Mouse (Mus musculus) macrophage (primary cell): ENCODE measurements around the gene Gm17268. TPM values are rescaled to one million over a fixed set of nuclear protein-coding genes. Genes with fewer than 3 reads are reported as not detected.

Experiments
- H3K27ac ChIP-seq: fragments of 350-480 bp; formaldehyde crosslinking; 2 replicates; pipeline ENCODE4 v1.9.0; 2021
- H3K36me3 ChIP-seq: fragments of 350-480 bp; formaldehyde crosslinking; 2 replicates; pipeline ENCODE4 v1.9.0; 2021; ENCODE audit errors: inconsistent target
- H3K4me3 ChIP-seq: fragments of 350-480 bp; formaldehyde crosslinking; 2 replicates; pipeline ENCODE4 v1.9.0; 2021; ENCODE audit errors: inconsistent target
- H3K79me2 ChIP-seq: fragments of 350-480 bp; formaldehyde crosslinking; 2 replicates; pipeline ENCODE4 v1.9.0; 2021; ENCODE audit errors: inconsistent target
- WGBS: methylation state at CpG from one replicate; pipeline ENCODE4 v1.1.7; 2026; ENCODE audit warnings: inconsistent platforms; ENCODE audit not compliant: missing documents; 5-methylcytosine and 5-hydroxymethylcytosine counted together
- polyA plus RNA-seq: library from polyadenylated mRNA; stranded (reverse); fragments of 250-400 nt; gene quantifications from 3 replicates; pipeline ENCODE4 v1.2.4, GENCODE M21; 2018; ENCODE audit warnings: inconsistent platforms
- total RNA-seq, 78 experiments: library from RNA; depleted of rRNA; stranded (reverse); fragments of 250-400 nt; gene quantifications; 1 replicate in 9 of 78; 2 replicates in 24 of 78; 3 replicates in 43 of 78; 4 replicates in 2 of 78; pipeline ENCODE4 v1.2.4; 2018; ENCODE audit warnings: inconsistent platforms in 56 of 78

Gene Gm17268
- total RNA-seq (2018; cell fraction: chromatin; rRNA removed), result not detected
- total RNA-seq (2018; cell fraction: cytosol; rRNA removed), result not detected
- total RNA-seq (2018; cell fraction: nucleus; rRNA removed), result not detected
- not detected in 3 replicates for polyA plus RNA-seq

GRCm38 (mm10) chr11:82038535-82038934 lies at the start of gene Gm17268:
Gene Gm17268 (minus strand): TSS chr11:82038562.
- H3K36me3 ChIP-seq, result no peaks in the 10 kb centered on the region
- H3K79me2 ChIP-seq, result peaks cover 19% of the 10 kb centered on the region
- H3K27ac ChIP-seq, result peak within 1 kb of the TSS; percentile 93
- 0 out of 2 replicates have a peak within 1 kb of the TSS, but pooled peaks have one; percentile 41 for H3K4me3 ChIP-seq
- WGBS, result 31% methylated on average over 2 of the region's 2 CpGs

- Histone ChIP-seq H3K4me3 (no peak overlapping the region), H3K79me2 (no peaks in the 10 kb centered on the region), H3K36me3 (no peaks in the 10 kb centered on the region), H3K27ac (no peak overlapping the region)
- WGBS, result 100% methylated on average over 2 of the region's 3 CpGs
Observed at GRCm38 (mm10) chr11:82084360-82084759, 46.0 kb upstream of the Gm17268 start.

DNA sequence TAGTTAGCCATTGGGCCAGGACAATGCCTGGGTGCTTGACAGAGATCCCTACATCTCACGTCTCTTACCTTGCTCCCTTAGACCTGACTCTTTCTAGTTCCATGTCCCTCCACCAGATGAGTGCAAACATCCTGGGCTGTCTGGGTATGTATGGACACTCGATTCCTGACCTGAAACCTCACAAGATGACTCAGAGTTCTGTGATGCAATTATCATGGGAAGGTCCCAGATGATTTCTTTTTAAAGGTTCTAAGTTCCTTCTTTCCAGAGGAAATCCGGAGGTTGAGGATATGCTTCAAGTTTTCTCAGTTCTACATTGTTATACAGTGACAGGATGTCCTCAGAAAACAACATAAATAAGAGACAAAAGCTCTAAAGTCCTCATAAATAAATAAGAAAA lies 42.5 kb upstream of the Gm17268 start:
- H3K27ac ChIP-seq, result no peak overlapping the region
- WGBS, result 62% methylated on average over 3 of the region's 3 CpGs
- H3K36me3 ChIP-seq, result no peaks in the 10 kb centered on the region
- no peaks in the 10 kb centered on the region for H3K79me2 ChIP-seq
- no peak overlapping the region for H3K4me3 ChIP-seq

GRCm38 (mm10) chr11:82078136-82078730 lies 39.9 kb upstream of the Gm17268 start:
- no peaks in the 10 kb centered on the region for H3K36me3 ChIP-seq
- no peak overlapping the region for H3K27ac ChIP-seq
- no peak overlapping the region for H3K4me3 ChIP-seq
- no peaks in the 10 kb centered on the region for H3K79me2 ChIP-seq

DNA sequence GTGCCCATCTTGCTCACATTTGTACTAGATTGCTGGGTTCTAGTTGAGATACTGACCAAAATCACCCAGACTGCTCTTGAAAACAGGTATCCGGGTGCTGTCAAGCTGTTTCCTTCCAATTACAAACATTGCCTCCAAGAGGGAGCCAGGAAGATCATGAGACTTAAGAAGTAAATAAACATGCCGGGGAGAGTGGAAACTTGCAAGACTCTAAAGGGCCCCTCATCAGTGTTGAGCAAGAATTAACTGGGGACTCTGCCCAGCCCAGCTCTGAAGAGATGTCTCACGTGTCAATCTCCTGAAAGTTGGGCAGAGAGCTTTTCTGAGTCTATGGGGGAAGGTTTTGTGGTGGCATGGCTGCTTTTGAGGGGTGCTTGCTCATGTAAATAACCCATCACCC lies 38.7 kb upstream of the Gm17268 start:
- no peaks in the 10 kb centered on the region for H3K79me2 ChIP-seq
- H3K36me3 ChIP-seq, result no peaks in the 10 kb centered on the region
- H3K4me3 ChIP-seq, result no peak overlapping the region
- WGBS, result 63% methylated on average over 3 of the region's 3 CpGs
- H3K27ac ChIP-seq, result no peak overlapping the region

DNA sequence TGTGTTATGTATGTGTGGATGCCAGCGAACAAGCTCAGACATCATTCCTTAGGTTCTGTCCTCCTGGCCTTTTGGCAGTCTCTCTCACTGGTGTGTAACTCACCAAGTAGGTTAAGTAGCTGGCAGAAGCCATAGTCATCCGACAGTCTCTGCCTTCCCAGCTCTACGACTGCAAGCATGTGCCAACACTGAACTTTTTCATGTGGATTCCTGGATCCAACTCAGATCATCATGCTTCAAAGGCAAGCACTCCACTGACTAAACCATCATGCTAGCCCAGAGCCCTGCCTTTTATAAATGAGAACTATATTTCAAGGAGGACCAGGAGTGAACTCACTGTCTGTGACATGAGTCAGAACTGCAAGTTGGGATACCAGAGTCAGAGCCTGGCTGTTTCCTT lies 35.3 kb upstream of the Gm17268 start:
- Histone ChIP-seq H3K4me3 (no peak overlapping the region), H3K27ac (no peak overlapping the region), H3K36me3 (no peaks in the 10 kb centered on the region), H3K79me2 (no peaks in the 10 kb centered on the region)
- 93% methylated on average over 3 of the region's 3 CpGs for WGBS

DNA sequence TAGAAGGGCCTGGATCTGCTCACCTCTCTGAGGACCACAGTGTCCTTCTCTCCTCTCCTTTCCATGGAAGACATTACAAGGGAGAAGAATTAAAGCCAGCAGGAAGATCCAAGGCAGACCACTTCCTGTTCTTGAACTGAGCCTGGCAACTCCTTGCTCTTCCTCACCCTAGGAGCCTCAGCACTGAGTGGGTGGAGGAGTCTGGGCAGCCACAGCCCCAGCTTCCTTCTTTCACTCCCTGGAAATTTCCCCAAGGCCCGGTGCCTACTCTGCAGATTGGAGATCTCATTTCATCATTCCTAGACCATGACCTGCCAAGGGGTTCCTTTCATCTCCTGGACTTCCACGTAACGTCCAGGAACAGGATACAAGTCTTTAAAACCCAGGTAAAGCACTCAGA lies 34.6 kb upstream of the Gm17268 start:
- Histone ChIP-seq H3K79me2 (no peaks in the 10 kb centered on the region), H3K27ac (peak overlapping the region; percentile 18)
- WGBS, result 72% methylated on average over 3 of the region's 3 CpGs

DNA sequence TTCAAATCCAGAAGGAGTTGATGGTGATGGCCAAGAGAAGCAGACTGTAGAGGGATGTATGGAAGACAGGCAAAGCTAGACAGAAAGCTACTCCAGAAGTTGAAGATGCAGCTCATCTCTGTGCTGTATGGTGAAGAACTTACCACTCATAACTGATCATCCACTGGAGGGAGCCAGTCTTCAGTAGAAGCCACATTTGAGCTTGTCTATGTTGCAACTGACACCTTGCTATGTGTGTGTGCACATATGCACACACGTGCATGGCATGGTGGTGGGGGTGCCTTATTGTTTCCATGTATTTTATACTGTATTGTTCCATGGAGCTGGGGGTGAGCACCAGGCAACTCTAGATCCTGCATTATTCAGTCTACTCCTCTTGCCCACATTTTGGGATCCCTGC lies 34.0 kb upstream of the Gm17268 start:
- no peak overlapping the region for H3K4me3 ChIP-seq
- H3K36me3 ChIP-seq, result no peaks in the 10 kb centered on the region
- peak overlapping the region; percentile 18 for H3K27ac ChIP-seq
- H3K79me2 ChIP-seq, result no peaks in the 10 kb centered on the region
- 71% methylated on average over 1 of the region's 1 CpGs for WGBS

More for the DNA sequence above, 34.6 kb upstream of the Gm17268 start:
- Histone ChIP-seq H3K36me3 (no peaks in the 10 kb centered on the region), H3K4me3 (no peak overlapping the region)

DNA sequence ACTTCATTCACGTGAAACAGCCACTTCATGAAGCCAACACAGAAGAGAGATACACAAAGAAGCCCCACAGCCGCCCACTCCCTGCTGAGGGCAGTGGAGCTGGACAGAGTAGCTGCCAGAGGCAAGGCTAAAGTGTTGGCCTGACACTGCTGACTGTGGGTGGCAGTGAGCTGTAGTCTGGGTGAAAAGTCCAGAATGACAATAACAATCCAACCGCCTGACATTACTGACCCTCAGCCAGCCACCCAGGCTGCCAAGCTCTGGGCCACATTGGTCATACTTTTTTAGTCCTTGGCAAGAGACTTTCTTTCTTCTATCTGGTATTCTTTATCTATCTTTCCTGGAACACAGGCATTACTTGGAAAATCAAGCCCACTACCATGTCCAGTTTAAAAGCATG lies 32.7 kb upstream of the Gm17268 start:
- Histone ChIP-seq H3K4me3 (no peak overlapping the region), H3K79me2 (no peaks in the 10 kb centered on the region), H3K36me3 (no peaks in the 10 kb centered on the region), H3K27ac (no peak overlapping the region)
- WGBS, result 84% methylated on average over 3 of the region's 3 CpGs

DNA sequence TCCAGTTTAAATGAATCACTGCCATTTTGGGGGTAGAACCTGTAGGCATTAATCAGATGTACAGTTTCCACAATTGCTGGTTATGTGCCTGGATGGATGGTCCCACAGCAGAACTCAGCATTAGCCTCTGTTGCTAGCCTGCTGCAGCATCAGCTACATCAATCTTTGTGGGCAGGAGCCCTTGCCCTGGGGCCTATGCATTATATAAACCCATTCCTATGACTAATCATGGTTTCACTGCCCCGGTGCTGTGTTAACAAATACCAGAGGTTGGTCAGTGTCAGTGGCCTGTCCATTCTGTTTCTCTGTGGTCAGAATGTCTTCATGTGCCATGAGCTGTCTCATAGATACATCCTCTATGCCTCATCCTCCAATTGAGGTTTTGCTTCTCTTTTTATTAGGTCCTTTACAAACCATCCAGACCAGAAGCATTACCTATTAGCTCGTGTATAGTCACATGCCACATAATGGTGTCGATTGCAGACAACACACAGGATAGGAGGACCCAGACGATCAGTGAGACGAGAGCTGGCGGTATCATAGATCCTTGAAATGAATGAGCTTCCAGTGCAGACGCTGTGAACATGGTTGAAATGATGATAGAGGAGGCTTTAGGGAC lies 28.7 kb upstream of the Gm17268 start:
- Histone ChIP-seq H3K27ac (no peak overlapping the region), H3K36me3 (no peaks in the 10 kb centered on the region), H3K4me3 (no peak overlapping the region), H3K79me2 (no peaks in the 10 kb centered on the region)
- WGBS, result 86% methylated on average over 7 of the region's 7 CpGs

- Histone ChIP-seq H3K27ac (no peak overlapping the region), H3K79me2 (no peaks in the 10 kb centered on the region), H3K36me3 (no peaks in the 10 kb centered on the region), H3K4me3 (no peak overlapping the region)
- WGBS, result 78% methylated on average over 2 of the region's 2 CpGs
Observed at GRCm38 (mm10) chr11:82063454-82063853, 25.1 kb upstream of the Gm17268 start.

- no peaks in the 10 kb centered on the region for H3K79me2 ChIP-seq
- no peaks in the 10 kb centered on the region for H3K36me3 ChIP-seq
- H3K27ac ChIP-seq, result no peak overlapping the region
- no peak overlapping the region for H3K4me3 ChIP-seq
- WGBS, result 62% methylated on average over 3 of the region's 3 CpGs
Observed at GRCm38 (mm10) chr11:82062226-82062625, 23.9 kb upstream of the Gm17268 start.

- H3K4me3 ChIP-seq, result no peak within 1 kb of the TSS
- WGBS, result 93% methylated on average over 6 of the region's 6 CpGs
- no peaks in the 10 kb centered on the region for H3K79me2 ChIP-seq
- no peaks in the 10 kb centered on the region for H3K36me3 ChIP-seq
- H3K27ac ChIP-seq, result no peak within 1 kb of the TSS
Observed at GRCm38 (mm10) chr11:82057646-82058045, 19.3 kb upstream of the Gm17268 start, which contains the start of gene Ccl11. Gene Ccl11 (plus strand): TSS chr11:82057823.

DNA sequence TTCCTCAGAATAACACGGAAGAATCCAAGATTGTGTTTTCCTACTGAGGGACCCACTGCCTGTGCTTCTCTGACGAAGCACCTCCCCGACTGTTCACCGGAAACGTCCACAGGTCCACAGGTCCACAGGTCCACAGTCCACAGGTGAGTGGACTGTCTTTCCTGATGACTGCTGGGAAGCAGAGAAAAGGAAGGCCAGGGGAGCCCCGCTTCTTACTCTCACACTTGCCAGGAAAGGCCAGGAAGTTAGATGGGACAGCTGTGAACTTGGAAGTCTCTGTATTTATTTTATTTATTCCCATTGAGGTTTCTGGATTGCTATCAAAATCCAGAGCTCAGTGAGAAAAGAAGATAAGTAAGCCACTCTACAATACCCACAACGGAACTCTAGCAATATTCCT lies 15.5 kb upstream of the Gm17268 start:
- WGBS, result 93% methylated on average over 7 of the region's 7 CpGs

DNA sequence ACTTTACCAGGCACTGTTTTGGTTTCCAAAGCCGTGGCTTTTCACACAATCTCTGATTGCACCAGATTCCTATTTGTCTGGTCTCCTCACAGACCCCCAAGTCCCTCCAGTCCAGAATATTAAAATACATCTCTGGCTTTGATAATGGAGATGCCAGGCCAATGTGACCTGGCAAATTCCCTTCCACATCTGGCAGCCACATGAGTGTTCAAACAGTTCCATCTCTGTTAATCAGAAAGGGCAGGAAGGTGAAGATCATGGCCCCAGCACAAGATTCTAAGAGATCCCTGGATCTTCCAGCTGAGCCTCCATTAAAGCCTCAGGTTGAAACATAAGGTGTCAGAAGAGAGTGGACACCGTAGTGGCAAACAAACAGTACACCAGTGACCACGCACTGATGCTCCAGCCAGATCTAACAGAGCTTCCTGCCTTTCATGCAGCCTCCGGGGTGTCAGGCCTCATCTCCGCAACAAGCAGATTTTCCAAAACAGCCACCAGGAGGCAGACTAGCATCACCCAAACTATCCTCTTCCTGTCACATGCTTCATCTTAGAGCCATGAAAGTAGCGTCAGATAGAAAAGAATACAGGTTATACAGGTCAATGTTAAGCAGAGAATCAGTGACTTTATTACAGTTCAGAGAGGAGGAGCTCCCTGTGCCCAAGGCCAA lies 9.5 kb upstream of the Gm17268 start:
- Histone ChIP-seq H3K4me3 (peak overlapping the region; percentile 46), H3K36me3 (no peaks in the 10 kb centered on the region), H3K27ac (peak overlapping the region; percentile 92), H3K79me2 (peaks cover 18% of the 10 kb centered on the region)
- WGBS, result 45% methylated on average over 6 of the region's 6 CpGs

More for the DNA sequence above, 15.5 kb upstream of the Gm17268 start:
- no peak overlapping the region for H3K27ac ChIP-seq
- H3K4me3 ChIP-seq, result no peak overlapping the region
- no peaks in the 10 kb centered on the region for H3K36me3 ChIP-seq
- no peaks in the 10 kb centered on the region for H3K79me2 ChIP-seq
